Comparison of ENCODE assay signal across 8 mouse cellular contexts in the genomic region with DNA sequence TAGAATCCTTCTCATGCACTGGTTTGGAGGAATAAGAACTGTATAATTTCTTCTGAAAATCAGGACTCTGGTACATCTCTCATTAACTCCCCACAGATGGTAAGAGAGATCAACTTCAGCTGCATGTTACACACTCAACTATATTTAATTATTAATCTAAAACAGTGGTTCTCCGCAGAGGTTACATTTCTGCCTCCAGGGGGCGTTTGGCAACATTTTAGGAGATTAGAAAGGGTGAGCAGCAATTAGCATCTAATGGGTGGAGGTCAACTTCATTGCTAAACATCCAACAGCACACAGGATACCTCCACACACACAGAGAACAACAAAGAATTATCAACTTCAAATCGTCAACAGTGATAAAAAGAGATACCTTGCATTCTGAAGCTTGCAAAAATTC. TPM values are rescaled to one million over a fixed set of nuclear protein-coding genes. Genes with fewer than 3 reads are reported as not detected.
DNase-seq lines count a peak whose midpoint lies in the region; ATAC-seq and TF ChIP-seq lines count a peak whose summit lies in the region.
"Had no signal": no experiment of that assay in that cellular context is flagged by ENCODE, and none has a peak within 500 bp of the region (broad histone marks: within the 10 kb centered on the region; RNA-seq: fewer than 3 reads in every experiment).

No protein-coding gene starts in this region.

- H3K4me1 ChIP-seq in cortical plate, adult 2 months (ENCODE audit: control insufficient read depth, insufficient read depth, low read length) = peaks cover 2% of the 10 kb centered on the region
- peaks cover 18% of the 10 kb centered on the region for H3K4me1 ChIP-seq in midbrain, embryonic 15.5 days

- H3K9me3 ChIP-seq in midbrain, embryonic 15.5 days = no peaks in the 10 kb centered on the region
- H3K9me3 ChIP-seq: liver, embryonic 15.5 days had no signal

- peak overlapping the region; percentile 71; the same call in 1 of the 2 replicates for H3K4me3 ChIP-seq in cortical plate, adult 2 months (ENCODE audit: insufficient read depth, low read length)
- peak overlapping the region; percentile 98 for H3K4me3 ChIP-seq in midbrain, embryonic 15.5 days
- H3K4me3 ChIP-seq: liver, embryonic 15.5 days had no signal

- H3K9ac ChIP-seq in midbrain, embryonic 15.5 days = peak overlapping the region; percentile 91; the same call in 1 of the 2 replicates
- H3K9ac ChIP-seq: liver, embryonic 15.5 days had no signal

- 10% methylated on average over 3 of the region's 3 CpGs for WGBS in midbrain, embryonic 15.5 days

- H3K36me3 ChIP-seq in midbrain, embryonic 15.5 days (replicated peaks) = no peaks in the 10 kb centered on the region
- H3K36me3 ChIP-seq: liver, embryonic 15.5 days had no signal

- TF ChIP-seq POLR2A in cortical plate, adult 2 months (IDR thresholded peaks at IDR 0.05; ENCODE audit: extremely low read depth, insufficient read depth, low read length) = no peak

- H3K4me2 ChIP-seq in midbrain, embryonic 15.5 days = peak overlapping the region; percentile 70
- H3K4me2 ChIP-seq: liver, embryonic 15.5 days had no signal

- no peak overlapping the region for H3K27ac ChIP-seq in cortical plate, adult 2 months (ENCODE audit: insufficient read depth, low read length)
- no peak overlapping the region for H3K27ac ChIP-seq in midbrain, embryonic 15.5 days
- H3K27ac ChIP-seq: liver, embryonic 15.5 days had no signal

- ATAC-seq in midbrain, embryonic 15.5 days (replicated peaks) = no peak

- H3K27me3 ChIP-seq in midbrain, embryonic 15.5 days (replicated peaks) = no peaks in the 10 kb centered on the region

- TF ChIP-seq CTCF in cortical plate, adult 2 months (IDR thresholded peaks at IDR 0.05; ENCODE audit: extremely low read depth, insufficient read depth, low read length) = 0 out of 2 replicates have a peak, but pooled peaks have one; percentile 14

- DNase-seq in urinary bladder, postnatal 25 days (ENCODE audit: low spot score) = peak; percentile 31
- DNase-seq in urinary bladder, postnatal 10 days (ENCODE audit: low spot score) = no peak
- DNase-seq in heart, postnatal 4 days = peak; percentile 67
- peak; percentile 28 for DNase-seq in layer of hippocampus, adult 9-11 months
- DNase-seq in c-Kit-positive CD71-positive TER-119-positive erythroid progenitor cells, embryonic 14.5 days (ENCODE audit: low spot score) = no peak

RNA-seq across cellular contexts. Expression of gene Gnai1, which starts 2.0 kb away (rescaled TPM):
- 106 and 111 TPM in 2 replicates for polyA plus RNA-seq in cortical plate, adult 2 months (2012; rRNA removed)
- total RNA-seq in heart, postnatal 4 days (2021) = 10 to 100 TPM; 18.9 to 20.6 TPM
- 89.0 and 90.6 TPM in 2 replicates for polyA plus RNA-seq in midbrain, embryonic 15.5 days (2015; fragmentation: Nextera tagmentation; extraction: Ambion mirVana)

Comparison
In these comparisons a context has a peak if more than half of its experiments do, and no peak if none do; other contexts are left out.
1. DNase-seq: peak in urinary bladder, postnatal 25 days (single experiment), heart, postnatal 4 days (single experiment) and layer of hippocampus, adult 9-11 months (single experiment); none in urinary bladder, postnatal 10 days (single experiment) and c-Kit-positive CD71-positive TER-119-positive erythroid progenitor cells, embryonic 14.5 days (single experiment).